Mouse (Mus musculus) CD4-positive helper T cell, adult 2 months (primary cell): ENCODE results near the gene St7.

Source experiments
- DNase-seq: peaks from one replicate; pipeline ENCODE4 v3.0.0-alpha.2; 2012; ENCODE audit warnings: low read depth, missing footprints, low spot score

St7 gene

GRCm38 (mm10) chr6:17814074-17814649 lies 121.4 kb downstream of the St7 start:
- DNase-seq = no peak

GRCm38 (mm10) chr6:17816865-17817435 lies 124.2 kb downstream of the St7 start:
- no peak for DNase-seq

- no peak for DNase-seq
These were observed 130.9 kb downstream of the St7 start for GRCm38 (mm10) chr6:17823614-17824013.

GRCm38 (mm10) chr6:17824735-17825134 lies 132.0 kb downstream of the St7 start:
- DNase-seq = no peak

- DNase-seq = no peak
These were observed 135.6 kb downstream of the St7 start for GRCm38 (mm10) chr6:17828382-17828781.

- no peak for DNase-seq
These were observed 137.2 kb downstream of the St7 start for GRCm38 (mm10) chr6:17829981-17830380.

GRCm38 (mm10) chr6:17834493-17834892 lies 141.8 kb downstream of the St7 start:
- peak; percentile 39 for DNase-seq

GRCm38 (mm10) chr6:17835693-17836092 lies 143.0 kb downstream of the St7 start:
- DNase-seq = no peak

- DNase-seq = no peak
These were observed 144.9 kb downstream of the St7 start for GRCm38 (mm10) chr6:17837676-17838075.

GRCm38 (mm10) chr6:17840431-17840830 lies 147.7 kb downstream of the St7 start:
- no peak for DNase-seq

- peak; percentile 31 for DNase-seq
These were observed 150.0 kb downstream of the St7 start for GRCm38 (mm10) chr6:17842759-17843158.

GRCm38 (mm10) chr6:17851316-17851715 lies 158.6 kb downstream of the St7 start:
- no peak for DNase-seq

- no peak for DNase-seq
These were observed 161.0 kb downstream of the St7 start for GRCm38 (mm10) chr6:17853587-17854274.

GRCm38 (mm10) chr6:17855616-17856015 lies 162.9 kb downstream of the St7 start:
- DNase-seq = no peak

- no peak for DNase-seq
These were observed 166.8 kb downstream of the St7 start for GRCm38 (mm10) chr6:17859564-17859963.

GRCm38 (mm10) chr6:17860463-17860862 lies 167.7 kb downstream of the St7 start:
- DNase-seq = no peak

- DNase-seq = no peak
These were observed 175.1 kb downstream of the St7 start for GRCm38 (mm10) chr6:17867796-17868195.

GRCm38 (mm10) chr6:17871831-17872372 lies 179.2 kb downstream of the St7 start:
- no peak for DNase-seq

- no peak for DNase-seq
These were observed 182.9 kb downstream of the St7 start for GRCm38 (mm10) chr6:17875606-17876005.

- DNase-seq = no peak
These were observed 183.4 kb downstream of the St7 start for GRCm38 (mm10) chr6:17876023-17876613.

- DNase-seq = no peak
These were observed 184.0 kb downstream of the St7 start for GRCm38 (mm10) chr6:17876670-17877179.

GRCm38 (mm10) chr6:17882943-17883342 lies 190.2 kb downstream of the St7 start:
- DNase-seq = no peak
